Mouse (Mus musculus): Measurements from ENCODE around the gene Kif16b. TPM values are rescaled to one million over a fixed set of nuclear protein-coding genes. Genes with fewer than 3 reads are reported as not detected.
A peak's percentile ranks its signal among the peaks of the same experiment; 100 is the strongest.

Gene Kif16b
- total RNA-seq (2017) = 34.2 and 35.2 TPM in 2 replicates

DNA sequence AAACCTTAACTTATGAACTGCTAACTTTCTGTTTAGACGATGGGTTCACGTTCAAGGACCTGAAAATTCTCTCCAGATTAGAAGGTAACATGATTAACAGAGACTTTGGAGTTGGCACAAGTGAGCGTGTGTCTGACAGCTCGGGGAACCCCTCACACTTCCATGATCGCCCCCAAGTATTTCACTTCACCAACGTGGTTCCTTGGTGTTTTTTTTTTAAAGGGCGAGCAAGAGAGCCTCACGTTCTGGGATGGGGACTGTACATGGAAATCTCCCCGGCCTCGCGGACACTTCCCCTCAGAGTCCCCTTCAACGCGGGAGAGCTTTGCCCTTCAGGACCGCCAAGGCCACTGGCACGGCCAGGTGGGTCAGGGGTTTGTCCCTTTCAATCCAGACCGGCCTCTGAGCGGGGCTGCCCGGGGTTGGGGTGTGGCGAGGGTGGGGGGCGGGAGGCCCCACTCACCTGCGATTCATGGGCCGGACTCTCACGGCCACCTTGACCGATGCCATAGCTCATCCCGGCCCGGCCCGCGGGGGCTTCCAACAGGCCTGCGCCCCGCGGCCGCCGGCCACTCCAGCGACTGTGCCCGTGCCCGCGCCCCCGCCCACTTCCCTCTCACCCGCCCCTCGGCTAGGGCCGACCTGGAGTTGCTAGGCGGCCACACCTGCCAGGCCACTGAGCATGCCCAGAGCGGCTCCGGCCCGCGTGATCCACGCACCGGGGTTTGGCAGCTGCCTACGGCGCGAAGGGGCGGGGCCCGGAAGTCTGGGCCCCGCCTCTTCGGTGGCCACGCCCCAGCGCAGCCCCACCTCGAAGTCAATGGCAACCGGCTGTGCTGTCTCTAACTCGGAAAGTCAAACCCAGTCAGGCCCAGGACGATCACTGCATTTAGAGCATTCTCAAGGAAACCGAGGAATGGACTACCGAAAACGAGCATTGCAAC, at the start of gene Kif16b:
Kif16b (minus strand) TSS at position 670 of the 944 bp plus-strand sequence.
- peak; percentile 63 to 75 for ATAC-seq (replicated peaks in 1 of 2; ENCODE audit: insufficient read depth in 1 of 2, low FRiP score in 2 of 2, low TSS enrichment in 1 of 2, low read depth in 1 of 2, poor library complexity in 2 of 2, severe bottlenecking in 2 of 2)

DNA sequence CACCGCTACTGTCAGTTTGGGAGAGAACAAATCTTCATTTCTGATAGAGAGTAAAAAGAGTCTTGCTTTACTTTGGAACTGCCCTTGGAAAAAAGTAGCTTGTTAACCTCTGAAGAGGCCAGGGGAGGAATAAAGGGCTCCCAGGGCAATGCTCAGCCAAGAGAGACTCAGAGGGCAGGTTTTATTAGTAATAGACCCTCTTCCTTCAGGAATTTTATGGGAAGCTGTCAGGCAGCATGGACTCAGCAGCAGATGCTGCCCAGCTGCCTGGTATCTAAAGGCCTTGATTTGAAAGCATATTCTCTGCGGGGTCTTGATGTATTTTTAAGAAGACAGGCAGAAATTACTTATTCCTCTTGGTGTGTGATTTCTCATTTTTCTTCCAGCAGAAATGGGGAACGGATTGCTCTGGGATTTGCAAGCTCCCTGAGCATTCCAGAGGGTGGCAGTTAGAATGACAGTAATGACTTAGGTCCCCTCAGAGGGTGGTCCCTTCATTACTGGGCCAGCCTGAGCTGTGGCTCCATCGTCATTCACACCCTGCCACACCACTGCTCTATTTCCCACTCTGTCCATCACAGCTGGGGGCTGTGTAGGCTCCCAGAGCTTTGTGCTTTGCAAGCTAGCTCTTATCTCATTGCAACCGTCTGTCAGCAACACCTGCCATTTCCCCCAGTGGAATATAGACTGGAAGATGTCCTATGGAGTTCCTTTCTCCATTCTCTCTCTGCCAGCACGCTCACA, 39.7 kb upstream of the Kif16b start:
- ATAC-seq (replicated peaks in 1 of 2; ENCODE audit: insufficient read depth in 1 of 2, low FRiP score in 2 of 2, low TSS enrichment in 1 of 2, low read depth in 1 of 2, poor library complexity in 2 of 2, severe bottlenecking in 2 of 2) = no peak

GRCm38 (mm10) chr2:142930445-142930844, 29.1 kb upstream of the Kif16b start:
- ATAC-seq (replicated peaks in 1 of 2; ENCODE audit: insufficient read depth in 1 of 2, low FRiP score in 2 of 2, low TSS enrichment in 1 of 2, low read depth in 1 of 2, poor library complexity in 2 of 2, severe bottlenecking in 2 of 2) = no peak

DNA sequence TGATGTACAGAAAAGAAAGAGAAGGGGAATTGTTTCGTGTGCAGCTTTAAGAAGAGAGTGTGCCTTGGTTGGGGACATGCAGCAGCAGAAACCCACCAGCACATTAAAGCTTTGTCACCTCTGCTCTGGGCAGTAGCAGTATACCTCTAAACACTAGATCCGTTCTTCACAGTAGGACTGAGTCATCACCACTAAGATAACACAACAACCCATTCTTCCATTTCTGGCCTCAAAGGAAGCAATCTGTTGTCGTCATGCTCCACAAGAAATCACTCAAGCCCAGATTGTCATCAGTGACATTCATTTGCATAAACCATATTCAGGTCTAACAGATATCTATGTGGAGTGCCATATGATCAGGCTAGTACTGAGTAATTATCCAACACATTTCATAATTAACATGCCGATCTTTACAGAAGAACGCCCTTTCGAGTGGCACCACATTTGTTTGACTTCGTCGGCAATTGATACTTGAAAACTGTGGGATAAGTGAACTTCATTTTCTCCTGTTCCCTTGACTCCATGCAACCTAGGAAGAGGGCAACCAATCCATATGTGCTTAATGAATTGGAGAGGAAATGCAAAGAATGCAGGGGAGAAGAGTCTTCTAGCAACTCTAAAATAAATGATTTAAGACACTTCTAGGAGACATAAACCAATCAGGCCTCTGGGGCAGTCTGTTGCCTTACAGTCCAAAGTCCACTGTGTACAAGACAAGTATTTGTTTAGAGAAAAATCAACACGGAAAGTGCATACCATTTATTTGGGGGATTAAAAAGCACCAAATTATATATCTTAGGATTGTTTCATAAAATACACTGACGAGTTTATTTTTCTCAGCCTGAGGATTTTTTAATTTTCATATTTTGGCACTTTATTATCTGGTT, 28.1 kb upstream of the Kif16b start:
- no peak for ATAC-seq (replicated peaks in 1 of 2; ENCODE audit: insufficient read depth in 1 of 2, low FRiP score in 2 of 2, low TSS enrichment in 1 of 2, low read depth in 1 of 2, poor library complexity in 2 of 2, severe bottlenecking in 2 of 2)

DNA sequence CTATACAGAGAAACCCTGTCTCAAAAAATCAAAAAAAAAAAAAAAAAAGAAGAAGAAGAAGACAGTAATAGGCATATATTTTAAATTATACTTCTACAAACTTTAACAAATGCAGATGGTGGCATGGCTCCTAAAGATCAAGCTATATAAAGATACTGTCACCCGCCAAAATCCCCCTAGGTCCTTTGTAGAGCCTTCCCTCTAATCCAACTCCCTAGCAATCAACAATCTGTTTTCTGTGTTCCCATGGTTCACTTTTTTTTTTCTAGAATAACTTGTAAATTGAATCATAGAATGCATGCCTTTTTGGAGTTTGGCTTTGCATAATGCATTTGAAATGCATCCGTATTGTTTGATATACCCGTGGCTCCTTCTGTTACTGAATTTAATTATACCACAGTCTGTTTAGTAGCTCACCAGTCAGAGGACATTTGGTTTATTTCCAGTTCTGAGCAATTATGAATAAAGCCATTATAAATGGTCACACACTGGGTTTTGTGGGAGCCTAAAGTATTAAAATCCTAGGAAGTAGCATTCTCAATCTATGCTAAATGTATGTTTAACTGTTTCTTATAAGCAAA, 9.6 kb upstream of the Kif16b start:
- no peak for ATAC-seq (replicated peaks in 1 of 2; ENCODE audit: insufficient read depth in 1 of 2, low FRiP score in 2 of 2, low TSS enrichment in 1 of 2, low read depth in 1 of 2, poor library complexity in 2 of 2, severe bottlenecking in 2 of 2)

- no peak for ATAC-seq (replicated peaks in 1 of 2; ENCODE audit: insufficient read depth in 1 of 2, low FRiP score in 2 of 2, low TSS enrichment in 1 of 2, low read depth in 1 of 2, poor library complexity in 2 of 2, severe bottlenecking in 2 of 2)
Observed at GRCm38 (mm10) chr2:142909213-142909612, 7.9 kb upstream of the Kif16b start.

DNA sequence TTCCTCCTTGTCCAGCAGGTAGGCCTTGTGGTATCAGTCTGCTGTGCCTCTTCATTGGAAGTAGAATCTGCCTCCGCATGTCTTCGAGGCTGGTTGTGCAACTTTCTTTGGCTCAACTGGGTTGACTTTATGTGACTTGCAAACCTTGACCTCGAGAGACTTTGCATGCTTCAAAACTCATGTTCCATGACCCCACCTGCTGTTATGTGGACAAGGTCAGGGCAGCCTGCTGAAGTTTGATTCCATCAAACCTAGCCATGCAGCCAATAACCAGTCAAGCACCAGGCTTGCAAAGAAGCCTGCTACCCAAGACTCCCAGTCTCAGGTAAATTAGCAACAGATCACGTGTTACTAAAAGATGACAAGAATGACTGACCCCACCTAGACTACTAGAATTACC, 5.7 kb upstream of the Kif16b start:
- ATAC-seq (replicated peaks in 1 of 2; ENCODE audit: insufficient read depth in 1 of 2, low FRiP score in 2 of 2, low TSS enrichment in 1 of 2, low read depth in 1 of 2, poor library complexity in 2 of 2, severe bottlenecking in 2 of 2) = no peak

GRCm38 (mm10) chr2:142902905-142903895, 1.9 kb upstream of the Kif16b start:
- ATAC-seq (replicated peaks in 1 of 2; ENCODE audit: insufficient read depth in 1 of 2, low FRiP score in 2 of 2, low TSS enrichment in 1 of 2, low read depth in 1 of 2, poor library complexity in 2 of 2, severe bottlenecking in 2 of 2) = peak; percentile 91 to 93

DNA sequence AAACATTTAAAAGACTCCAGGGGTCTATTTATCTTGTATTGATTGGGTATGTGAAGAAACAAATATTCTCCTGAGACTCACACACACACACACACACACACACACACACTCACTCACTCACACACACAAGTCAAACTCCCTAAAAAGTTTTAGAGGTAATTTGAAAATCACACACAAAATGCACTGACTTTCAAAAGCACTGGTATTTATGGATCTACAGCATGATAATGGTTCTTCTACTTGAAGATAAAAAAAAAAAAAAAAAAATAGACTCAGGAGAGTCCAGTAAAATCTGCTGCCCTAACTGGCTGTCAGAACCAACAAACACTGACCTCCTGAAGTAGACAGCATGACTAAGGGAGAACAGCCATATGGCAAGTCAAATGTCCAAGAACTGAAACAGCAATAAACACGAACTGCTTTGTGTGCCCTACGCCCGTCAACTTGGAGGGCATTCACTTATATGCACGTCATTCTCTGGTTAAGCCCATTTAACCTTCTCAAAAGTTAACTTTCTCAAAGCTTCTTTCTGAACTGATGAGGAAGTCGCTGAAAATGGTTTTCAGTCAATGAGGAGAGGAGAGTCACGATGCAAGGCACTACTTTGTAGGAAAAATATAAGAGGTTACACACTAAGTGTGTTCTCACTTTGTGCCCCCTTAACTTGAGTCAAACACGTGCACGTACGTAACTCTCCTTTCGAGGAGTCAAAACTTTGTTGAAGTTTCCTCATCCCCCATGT, 1.0 kb downstream of the Kif16b start:
- 0 out of 4 replicates have a peak, but pooled peaks of 1 of the 2 experiments have one; percentile 1 for ATAC-seq (replicated peaks in 1 of 2; ENCODE audit: insufficient read depth in 1 of 2, low FRiP score in 2 of 2, low TSS enrichment in 1 of 2, low read depth in 1 of 2, poor library complexity in 2 of 2, severe bottlenecking in 2 of 2)

GRCm38 (mm10) chr2:142893780-142894179, 7.6 kb downstream of the Kif16b start:
- ATAC-seq (replicated peaks in 1 of 2; ENCODE audit: insufficient read depth in 1 of 2, low FRiP score in 2 of 2, low TSS enrichment in 1 of 2, low read depth in 1 of 2, poor library complexity in 2 of 2, severe bottlenecking in 2 of 2) = no peak

GRCm38 (mm10) chr2:142891283-142891682, 10.0 kb downstream of the Kif16b start:
- no peak for ATAC-seq (replicated peaks in 1 of 2; ENCODE audit: insufficient read depth in 1 of 2, low FRiP score in 2 of 2, low TSS enrichment in 1 of 2, low read depth in 1 of 2, poor library complexity in 2 of 2, severe bottlenecking in 2 of 2)

- no peak for ATAC-seq (replicated peaks in 1 of 2; ENCODE audit: insufficient read depth in 1 of 2, low FRiP score in 2 of 2, low TSS enrichment in 1 of 2, low read depth in 1 of 2, poor library complexity in 2 of 2, severe bottlenecking in 2 of 2)
Observed at GRCm38 (mm10) chr2:142884456-142884855, 16.9 kb downstream of the Kif16b start.

- ATAC-seq (replicated peaks in 1 of 2; ENCODE audit: insufficient read depth in 1 of 2, low FRiP score in 2 of 2, low TSS enrichment in 1 of 2, low read depth in 1 of 2, poor library complexity in 2 of 2, severe bottlenecking in 2 of 2) = no peak
Observed at GRCm38 (mm10) chr2:142883625-142883994, 17.7 kb downstream of the Kif16b start.

DNA sequence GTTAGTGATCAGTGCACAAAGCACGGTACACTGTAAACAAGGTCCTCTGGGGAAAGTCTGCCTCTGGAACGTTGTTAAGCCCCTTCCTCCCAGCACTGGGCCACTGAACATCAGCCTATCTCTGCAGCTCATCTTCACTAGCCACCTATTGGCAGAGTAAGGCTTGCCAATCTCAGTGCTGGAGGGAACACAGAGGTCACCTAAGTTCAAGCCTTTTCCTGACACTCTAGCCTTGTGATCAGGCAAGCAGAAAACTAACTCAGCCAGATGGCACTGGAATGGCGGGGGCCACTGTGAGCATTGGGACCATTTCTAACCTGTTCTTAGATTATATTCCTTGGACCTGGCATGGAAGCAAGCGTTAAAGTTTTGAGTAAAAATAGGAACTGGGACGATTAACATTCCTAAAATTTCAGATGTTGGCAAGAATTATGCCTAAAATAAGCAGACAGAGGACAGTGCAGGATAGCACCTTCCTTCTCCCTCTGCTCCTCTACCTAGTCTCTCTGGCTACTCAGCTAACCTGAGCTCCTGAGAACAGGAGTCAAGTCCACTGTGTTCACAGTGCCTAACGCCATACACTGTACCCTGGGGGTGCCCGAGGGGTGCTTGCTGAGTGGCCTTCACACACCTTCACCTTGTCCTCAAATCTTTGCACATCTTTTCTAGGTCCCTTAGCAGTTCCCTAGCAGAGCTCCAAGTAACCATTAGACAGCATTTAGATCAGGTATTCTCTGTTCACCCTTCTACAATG, 18.3 kb downstream of the Kif16b start:
- no peak for ATAC-seq (replicated peaks in 1 of 2; ENCODE audit: insufficient read depth in 1 of 2, low FRiP score in 2 of 2, low TSS enrichment in 1 of 2, low read depth in 1 of 2, poor library complexity in 2 of 2, severe bottlenecking in 2 of 2)

DNA sequence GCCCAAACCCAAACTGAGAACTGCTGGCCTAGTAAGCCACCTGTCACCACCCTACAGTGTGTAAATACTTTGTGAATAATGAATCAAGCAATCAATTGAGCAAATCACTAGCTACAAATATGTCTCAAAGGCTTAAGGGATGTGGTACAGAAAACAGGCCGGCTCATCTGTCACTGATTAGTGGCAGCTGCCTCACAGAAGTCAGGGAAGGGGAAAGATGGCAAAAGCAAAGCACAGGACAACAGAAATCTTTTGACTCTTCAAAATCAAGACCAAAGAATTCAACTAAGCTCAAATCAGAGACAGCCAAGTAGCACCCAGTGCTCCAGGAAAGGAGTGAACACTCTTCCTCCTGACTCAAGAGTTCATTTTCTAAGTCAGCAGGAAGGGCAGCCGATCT, 18.9 kb downstream of the Kif16b start:
- ATAC-seq (replicated peaks in 1 of 2; ENCODE audit: insufficient read depth in 1 of 2, low FRiP score in 2 of 2, low TSS enrichment in 1 of 2, low read depth in 1 of 2, poor library complexity in 2 of 2, severe bottlenecking in 2 of 2) = no peak
